Mouse (Mus musculus): ENCODE data around the gene Amz1.

Gene Amz1

DNA sequence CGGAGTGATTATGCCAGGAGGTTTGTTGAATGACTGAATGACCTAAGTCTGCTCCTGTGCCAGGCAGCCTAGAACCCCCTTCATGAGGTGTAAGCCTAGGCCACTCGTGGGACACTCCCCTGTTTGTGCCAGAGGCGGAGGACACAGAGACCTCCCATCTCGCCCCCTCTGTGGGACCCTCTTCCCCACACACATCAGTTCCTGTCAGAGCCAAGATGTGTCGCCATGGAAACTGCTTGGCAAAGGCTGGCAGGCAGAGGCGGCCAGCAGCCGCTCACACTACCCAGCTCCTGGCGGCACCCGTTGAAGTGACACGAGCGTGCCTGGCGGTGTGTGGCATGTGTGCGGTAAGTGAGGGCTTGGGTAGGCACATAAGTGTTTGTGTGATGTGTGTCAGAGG lies at the start of gene Amz1:
Gene Amz1 (plus strand): TSS at position 306 of the 400 bp plus-strand sequence.
- no peak for DNase-seq (ENCODE audit: low read depth, low spot score)

GRCm38 (mm10) chr5:140675079-140675478 lies 48.8 kb upstream of the Amz1 start:
- DNase-seq (ENCODE audit: low read depth, low spot score) = no peak

DNA sequence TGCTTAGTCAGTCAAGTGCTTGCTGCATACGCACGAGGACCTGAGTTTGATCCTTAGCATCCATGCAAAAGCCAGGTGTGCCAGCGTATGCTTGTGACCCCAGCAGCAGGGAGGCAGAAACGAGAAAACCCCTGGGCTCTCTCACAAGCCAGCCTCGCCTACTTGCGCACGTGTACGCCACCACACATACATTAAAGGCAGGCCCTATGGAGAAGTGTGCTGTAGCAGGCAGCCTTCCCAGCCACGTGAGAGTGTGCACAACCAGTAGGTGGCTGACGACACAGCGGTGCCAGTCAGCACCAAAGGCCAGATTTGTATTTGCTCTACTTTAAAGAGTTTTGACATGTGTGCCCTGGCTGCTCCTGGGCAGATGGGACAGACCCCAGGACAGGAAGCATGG lies 48.3 kb upstream of the Amz1 start:
- DNase-seq (ENCODE audit: low read depth, low spot score) = no peak

DNA sequence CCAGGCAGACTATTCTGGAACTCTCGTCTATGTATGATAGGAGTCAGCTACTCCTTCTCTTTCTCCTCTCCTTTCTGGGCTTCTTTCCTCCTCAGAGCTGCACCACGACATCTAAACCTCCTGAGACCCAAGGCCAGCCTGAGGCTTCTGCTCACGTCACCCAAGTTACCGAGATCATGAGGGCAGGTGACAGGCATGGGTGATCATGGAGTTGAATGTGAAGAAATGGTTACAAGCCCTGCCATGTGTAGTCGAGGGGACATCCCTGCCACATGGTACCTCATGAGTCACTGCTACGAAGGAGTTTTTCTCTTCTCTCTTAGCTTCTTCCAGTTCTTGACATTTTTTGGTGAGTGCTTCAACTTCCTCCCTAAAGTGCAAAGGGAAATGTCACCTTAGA lies 46.8 kb upstream of the Amz1 start:
- no peak for DNase-seq (ENCODE audit: low read depth, low spot score)

GRCm38 (mm10) chr5:140680051-140680450 lies 43.9 kb upstream of the Amz1 start:
- DNase-seq (ENCODE audit: low read depth, low spot score) = no peak

DNA sequence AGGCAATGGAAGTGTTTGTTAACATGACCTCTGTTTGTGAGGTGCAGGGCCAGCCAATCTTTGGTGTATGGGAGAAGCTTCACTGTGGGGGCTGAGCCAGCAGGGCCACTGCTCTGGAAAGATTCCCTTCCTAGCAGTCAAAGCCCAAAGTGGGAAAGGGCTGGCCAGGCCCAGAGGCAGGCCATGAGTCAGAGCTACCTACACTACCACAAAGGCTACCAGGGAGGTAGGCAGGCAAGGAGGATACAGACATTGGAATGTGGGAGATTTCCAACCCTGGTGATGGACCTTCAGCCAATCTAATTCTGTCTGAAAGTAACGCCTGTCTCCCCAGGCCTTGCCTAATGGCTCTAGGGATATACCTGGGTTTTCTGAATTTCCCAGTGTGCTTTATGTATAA lies 43.0 kb upstream of the Amz1 start:
- no peak for DNase-seq (ENCODE audit: low read depth, low spot score)

DNA sequence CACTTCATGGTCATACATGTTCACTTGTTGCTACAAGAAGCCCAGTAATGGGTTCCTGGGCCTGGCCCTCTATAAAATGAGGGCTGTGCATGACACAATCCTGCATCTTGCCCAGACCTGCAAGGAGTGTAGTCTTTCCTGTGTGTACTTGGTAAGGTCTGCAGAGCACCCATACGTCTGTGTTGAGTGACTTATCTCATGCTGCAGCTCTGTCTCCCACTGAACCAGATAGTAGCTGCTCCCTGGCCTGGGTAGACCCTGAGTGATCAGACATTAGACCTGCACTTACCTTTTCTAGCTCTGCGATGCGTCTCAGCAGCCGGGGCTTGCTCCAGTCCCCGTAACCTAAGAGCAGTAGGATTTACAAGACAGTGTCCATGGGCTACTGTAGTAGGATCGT lies 41.8 kb upstream of the Amz1 start:
- DNase-seq (ENCODE audit: low read depth, low spot score) = no peak

GRCm38 (mm10) chr5:140684343-140685148 lies 39.4 kb upstream of the Amz1 start:
- DNase-seq (ENCODE audit: low read depth, low spot score) = no peak

GRCm38 (mm10) chr5:140688434-140688833 lies 35.5 kb upstream of the Amz1 start:
- DNase-seq (ENCODE audit: low read depth, low spot score) = no peak

GRCm38 (mm10) chr5:140695987-140696386 lies 27.9 kb upstream of the Amz1 start:
- no peak for DNase-seq (ENCODE audit: low read depth, low spot score)

DNA sequence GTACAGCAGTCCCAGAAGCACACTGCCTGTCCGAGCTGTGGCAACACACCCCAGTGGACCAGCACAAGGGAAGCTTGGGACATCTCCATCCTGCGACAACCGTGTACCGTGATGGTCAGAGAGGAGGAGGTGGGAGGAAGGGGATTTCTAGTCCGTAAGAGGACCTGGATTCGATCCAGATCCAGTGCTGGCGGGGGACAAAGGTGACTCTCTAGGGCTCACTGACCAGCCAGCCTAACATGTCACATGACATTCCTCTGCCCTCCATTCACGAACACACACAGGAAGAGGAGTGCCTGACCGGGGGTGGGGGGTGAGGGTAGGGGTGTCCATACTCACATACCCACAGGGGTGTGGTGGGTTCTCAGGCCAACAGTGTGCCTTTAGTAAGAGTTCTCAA lies 24.2 kb upstream of the Amz1 start:
- no peak for DNase-seq (ENCODE audit: low read depth, low spot score)

DNA sequence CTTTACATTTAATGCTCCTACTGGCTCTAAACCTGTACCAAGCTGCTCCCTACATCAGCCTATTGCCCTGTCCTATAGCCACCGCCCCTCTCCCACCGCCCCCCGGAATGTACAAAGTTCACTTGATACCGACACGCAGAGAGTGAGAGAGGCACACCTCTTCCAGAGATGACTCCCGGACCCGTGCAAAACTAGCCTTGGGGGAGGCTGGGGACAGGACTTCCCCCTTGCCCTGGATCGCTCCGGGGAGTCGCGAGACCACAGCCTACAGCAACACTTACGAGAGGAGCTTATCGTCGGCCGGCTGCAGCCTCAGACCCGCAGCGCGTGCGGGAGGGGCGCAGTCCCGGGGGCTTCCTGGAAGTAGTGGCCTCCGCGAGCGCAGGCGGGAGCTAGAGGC lies 22.3 kb upstream of the Amz1 start:
- no peak for DNase-seq (ENCODE audit: low read depth, low spot score)

- DNase-seq (ENCODE audit: low read depth, low spot score) = peak; percentile 30
Measured at GRCm38 (mm10) chr5:140702103-140702513, 21.8 kb upstream of the Amz1 start, which contains the start of gene Iqce. Gene Iqce (minus strand): TSS chr5:140702378.

DNA sequence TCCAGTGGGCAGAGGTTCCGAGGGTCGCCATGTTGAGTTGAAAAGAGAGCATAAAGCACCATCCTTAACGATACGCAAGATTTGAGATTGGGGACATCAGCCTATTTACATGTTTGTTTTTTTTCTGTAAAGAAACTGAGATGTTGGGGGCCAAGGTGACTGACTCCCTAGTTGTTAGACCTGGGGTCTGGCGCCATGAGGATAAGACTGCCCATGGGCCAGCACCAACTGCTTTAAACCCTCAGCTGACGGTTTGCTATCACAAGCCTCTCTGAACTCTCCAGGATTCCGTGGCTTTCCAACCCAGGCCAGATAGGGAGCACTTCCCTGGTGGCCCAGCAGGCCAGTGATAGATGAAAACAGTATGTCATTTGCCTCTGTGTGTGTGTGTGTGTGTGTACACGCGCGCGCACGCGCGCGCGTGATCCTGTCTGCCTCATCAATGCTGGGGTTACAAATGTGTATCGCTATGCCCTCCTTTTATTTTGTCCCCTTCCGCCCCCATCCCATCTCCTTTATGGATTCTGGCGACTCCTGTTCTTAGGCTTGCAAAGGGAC lies 21.2 kb upstream of the Amz1 start:
- no peak for DNase-seq (ENCODE audit: low read depth, low spot score)

DNA sequence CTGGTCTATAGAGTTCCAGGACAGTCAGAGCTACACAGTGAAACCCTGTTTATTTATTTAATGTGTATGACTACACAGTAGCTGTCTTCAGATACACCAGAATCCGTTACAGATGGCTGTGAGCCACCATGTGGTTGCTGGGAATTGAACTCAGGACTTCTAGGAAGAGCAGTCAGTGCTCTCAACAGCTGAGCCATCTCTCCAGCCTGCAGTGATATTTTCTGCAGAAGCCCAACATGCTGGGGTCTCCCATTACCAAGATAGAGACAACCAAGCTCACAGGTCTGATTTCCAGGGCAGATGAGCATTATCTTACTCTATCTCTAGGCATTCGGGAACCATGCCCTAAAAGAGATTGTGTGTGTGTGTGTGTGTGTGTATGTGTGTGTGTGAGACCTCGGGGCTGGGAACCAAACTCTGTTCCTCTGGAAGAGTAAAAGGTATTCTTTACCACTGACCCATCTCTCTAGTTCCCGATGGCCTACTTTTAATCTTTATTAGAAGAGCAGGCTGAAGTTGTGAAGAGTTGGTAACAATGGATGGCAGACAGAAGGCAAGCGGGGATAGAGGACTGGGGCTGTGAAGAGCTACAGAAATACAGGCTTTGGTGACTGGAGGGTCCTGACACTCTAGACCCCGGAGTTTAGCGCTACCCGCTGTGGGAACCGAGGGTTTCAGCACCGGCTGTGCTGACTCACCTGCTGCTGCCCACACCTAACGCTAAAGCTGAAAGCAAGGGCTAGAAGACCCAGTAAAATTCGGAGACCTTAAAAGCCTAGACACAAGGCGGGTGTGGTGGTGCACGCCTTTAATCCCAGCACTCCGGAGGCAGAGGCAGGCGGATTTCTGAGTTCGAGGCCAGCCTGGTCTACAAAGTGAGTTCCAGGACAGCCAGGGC lies 20.2 kb upstream of the Amz1 start:
- DNase-seq (ENCODE audit: low read depth, low spot score) = no peak

DNA sequence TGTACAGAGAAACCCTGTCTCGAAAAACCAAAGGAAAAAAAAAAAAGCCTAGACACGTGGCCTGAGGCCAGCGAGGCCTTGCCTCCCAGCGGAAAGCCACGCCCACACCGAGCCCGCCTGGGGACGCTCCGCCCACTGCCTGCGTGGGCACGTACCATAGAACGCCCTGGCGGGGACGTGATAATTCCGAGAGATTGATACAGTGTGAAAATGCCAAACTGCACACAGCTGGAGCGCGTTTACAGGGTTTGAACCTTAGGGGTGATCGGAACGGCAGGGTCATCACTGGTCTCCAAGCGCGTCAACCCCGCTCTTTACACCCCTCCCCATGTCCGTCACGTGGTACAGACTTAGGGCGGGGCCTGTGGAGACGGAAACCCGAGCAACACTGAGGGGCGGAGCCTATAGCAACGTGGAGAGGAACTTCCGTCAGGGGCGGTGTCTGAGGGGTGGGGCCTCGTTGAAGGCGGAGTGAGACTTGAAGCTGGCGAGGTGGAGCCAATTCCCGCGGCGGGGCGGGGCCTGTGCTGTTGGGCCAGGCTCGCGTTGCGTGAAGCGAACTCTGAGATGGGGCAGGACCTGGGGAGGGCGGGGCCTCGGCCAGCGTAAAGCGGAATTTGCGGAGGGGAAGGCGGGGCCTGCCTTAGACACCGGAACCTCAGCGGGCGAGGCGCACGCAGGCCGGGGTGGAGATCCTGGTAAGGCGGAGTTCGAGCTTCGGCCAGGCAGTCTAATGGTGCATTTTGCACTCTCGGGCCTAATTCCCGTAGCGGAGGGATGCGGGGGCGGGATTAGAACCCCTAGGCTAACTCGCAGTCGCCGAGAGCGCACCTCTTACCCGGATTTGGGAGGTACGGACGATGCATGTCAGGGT lies 19.3 kb upstream of the Amz1 start, which contains the start of gene Brat1:
Gene Brat1 (plus strand): TSS at position 634 of the 874 bp plus-strand sequence.
- peak; percentile 99 for DNase-seq (ENCODE audit: low read depth, low spot score)

- DNase-seq (ENCODE audit: low read depth, low spot score) = no peak
Measured at GRCm38 (mm10) chr5:140705501-140706171, 18.3 kb upstream of the Amz1 start.

DNA sequence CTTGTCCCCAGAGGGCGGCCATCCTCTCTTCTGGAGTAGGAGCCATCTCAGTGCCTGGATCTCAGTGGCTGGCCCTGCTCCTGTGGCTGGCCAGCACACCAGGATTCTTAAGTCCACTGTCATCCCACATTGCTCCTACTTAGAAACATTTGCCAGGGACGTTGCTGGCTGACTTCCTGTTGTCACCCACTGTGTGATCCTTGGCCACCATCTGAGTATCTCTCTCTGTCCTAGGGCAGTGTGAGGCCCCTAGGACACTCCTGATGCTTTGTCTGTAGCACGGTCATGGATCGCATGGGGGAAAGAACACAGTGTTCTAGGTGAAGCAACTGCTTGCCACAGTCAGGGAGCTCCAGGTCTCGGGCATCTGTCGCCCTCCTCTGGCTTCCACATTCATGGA lies 13.6 kb upstream of the Amz1 start:
- DNase-seq (ENCODE audit: low read depth, low spot score) = no peak

GRCm38 (mm10) chr5:140711040-140711439 lies 12.9 kb upstream of the Amz1 start:
- DNase-seq (ENCODE audit: low read depth, low spot score) = no peak

GRCm38 (mm10) chr5:140720773-140721172 lies 3.2 kb upstream of the Amz1 start:
- no peak for DNase-seq (ENCODE audit: low read depth, low spot score)

DNA sequence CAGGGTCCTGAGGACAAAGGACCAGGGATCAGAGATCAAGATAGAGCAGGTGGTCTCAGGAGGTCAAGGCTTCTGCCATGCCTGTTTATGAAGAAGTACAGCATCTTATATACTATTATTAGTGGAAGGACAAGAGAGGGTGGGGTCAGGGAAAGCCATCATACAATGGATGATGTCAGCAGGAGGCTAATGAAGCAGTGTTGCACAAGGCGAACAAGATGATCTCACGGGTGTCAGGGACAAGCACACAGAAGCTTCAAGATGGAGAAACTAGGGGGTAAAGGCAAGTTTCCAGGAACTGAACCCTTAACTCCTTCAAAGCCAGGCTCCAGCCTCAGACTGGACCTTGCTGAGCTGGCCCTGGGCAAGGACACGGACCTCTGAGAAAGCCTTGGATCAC lies 1.8 kb upstream of the Amz1 start:
- no peak for DNase-seq (ENCODE audit: low read depth, low spot score)

All from c-Kit-negative CD71-positive TER-119-positive erythroid progenitor cells, embryonic 14.5 days (primary cell).